Mouse (Mus musculus): ENCODE measurements at regions not wholly inside any gene's neighbourhood (a gene's known extent, or its start where the extent isn't known, plus 50 kb on each side); places are given as distances from the start of the nearest gene placed in this dataset.

DNA sequence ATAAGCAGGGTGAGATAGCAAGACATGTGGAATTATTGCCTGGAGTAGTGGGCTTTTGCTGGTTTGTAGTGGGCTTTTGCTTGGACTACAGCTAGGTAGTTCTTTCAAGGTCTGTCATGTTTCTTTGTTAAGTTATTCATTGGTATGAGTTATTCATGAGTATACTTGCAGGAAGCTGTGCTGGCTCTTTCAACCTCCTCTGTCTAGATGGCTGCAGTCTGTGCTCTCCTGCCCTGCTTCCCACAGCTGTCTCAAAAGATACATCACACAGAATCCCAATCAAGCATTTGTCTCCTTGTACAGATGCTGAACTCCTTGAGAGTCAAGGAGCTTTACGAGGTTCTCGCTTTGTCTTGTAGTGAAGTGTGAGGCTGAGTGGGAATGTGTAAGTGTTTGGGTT is 1028.0 kb upstream of the Tenm4 start:
- Histone ChIP-seq H3K9ac (replicated peaks) (no peak overlapping the region), H3K9me3 (ENCODE audit: low read length) (no peaks in the 10 kb centered on the region), H3K4me1 (ENCODE audit: insufficient read depth) (no peaks in the 10 kb centered on the region), H3K4me3 (ENCODE audit: low read depth, low read length) (no peak overlapping the region), H3K4me2 (ENCODE audit: low read depth, low read length) (no peak overlapping the region), H3K27me3 (ENCODE audit: insufficient read depth, low read length) (no peaks in the 10 kb centered on the region), H3K36me3 (replicated peaks; ENCODE audit: insufficient read depth, low read length) (no peaks in the 10 kb centered on the region), H3K27ac (ENCODE audit: low read depth) (no peak overlapping the region)
- 79% methylated on average over 2 of the region's 2 CpGs for WGBS (ENCODE audit: insufficient replicate concordance)
- no peak for DNase-seq
- ATAC-seq: no peak
- no peak for TF ChIP-seq CTCF (IDR thresholded peaks at IDR 0.05; ENCODE audit: low read depth)
- no peak for TF ChIP-seq EP300 (IDR thresholded peaks at IDR 0.05; ENCODE audit: low read depth)

Data from liver, postnatal 0 days (tissue).